Mouse (Mus musculus): ENCODE data around the gene Tuba1c.

GRCm38 (mm10) chr15:98992086-98992912 lies 37.4 kb upstream of the Tuba1c start:
- TF ChIP-seq CTCF (IDR thresholded peaks at IDR 0.05; ENCODE audit: low read depth, low read length) (no peak), POLR2A (IDR thresholded peaks at IDR 0.05; ENCODE audit: borderline replicate concordance, low read depth, low read length) (no peak)
